Mouse (Mus musculus): ENCODE results near the gene Slc38a4.

GRCm38 (mm10) chr15:97022213-97022612 is 33.5 kb downstream of the Slc38a4 start:
- TF ChIP-seq CTCF (conservative IDR thresholded peaks at IDR 0.05 in 1 of 2, IDR thresholded peaks at IDR 0.05 in 1 of 2; ENCODE audit: low read depth in 2 of 2, low read length in 2 of 2): no peak
- TF ChIP-seq EP300 (IDR thresholded peaks at IDR 0.05; ENCODE audit: low read length): no peak
- no peak for TF ChIP-seq HCFC1 (IDR thresholded peaks at IDR 0.05; ENCODE audit: low read depth, low read length)
- no peak for TF ChIP-seq PAX5 (IDR thresholded peaks at IDR 0.05; ENCODE audit: low read length)
- no peak for TF ChIP-seq KAT2A (IDR thresholded peaks at IDR 0.05; ENCODE audit: insufficient replicate concordance, low read length)
- no peak for TF ChIP-seq MAFK (IDR thresholded peaks at IDR 0.05; ENCODE audit: insufficient replicate concordance, low read length)
- TF ChIP-seq SIN3A (IDR thresholded peaks at IDR 0.05; ENCODE audit: low read length): no peak
- no peak for TF ChIP-seq UBTF (IDR thresholded peaks at IDR 0.05; ENCODE audit: low read depth, low read length)
- TF ChIP-seq POLR2A (IDR thresholded peaks at IDR 0.05; ENCODE audit: low read depth, low read length): no peak
- TF ChIP-seq IRF4 (IDR thresholded peaks at IDR 0.05; ENCODE audit: low read depth, low read length): no peak
- no peak for TF ChIP-seq POLR2AphosphoS2 (IDR thresholded peaks at IDR 0.05; ENCODE audit: low read depth, low read length)
- TF ChIP-seq TCF12 (IDR thresholded peaks at IDR 0.05; ENCODE audit: low read depth, low read length): no peak
- TF ChIP-seq MAX (IDR thresholded peaks at IDR 0.05; ENCODE audit: low read length): no peak
- no peak for TF ChIP-seq NELFE (IDR thresholded peaks at IDR 0.05; ENCODE audit: low read depth, low read length)
